26 mouse cellular contexts compared by ENCODE assay signal in the genomic region with DNA sequence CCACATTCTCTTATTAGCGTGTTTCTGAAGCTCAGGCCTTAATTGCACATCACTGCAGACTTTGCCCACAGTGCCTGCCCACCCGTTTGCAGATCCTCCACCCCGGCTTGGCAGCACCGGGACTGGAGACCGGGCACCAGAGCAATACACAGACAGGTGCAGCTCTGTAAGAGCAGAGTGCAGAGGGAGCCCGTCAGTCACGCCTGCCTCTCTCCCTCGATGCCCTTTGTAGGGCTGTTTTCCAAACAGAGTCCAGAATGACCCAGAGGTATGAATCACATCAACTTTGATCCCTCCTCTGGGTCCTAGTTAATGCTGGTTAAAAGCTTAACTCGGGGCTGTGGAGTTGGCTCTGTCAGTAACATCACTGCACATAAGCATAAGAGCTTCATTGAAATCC.
DNase-seq lines count a peak whose midpoint lies in the region; ATAC-seq and TF ChIP-seq lines count a peak whose summit lies in the region.
"Had no signal": no experiment of that assay in that cellular context is flagged by ENCODE, and none has a peak within 500 bp of the region (broad histone marks: within the 10 kb centered on the region; RNA-seq: fewer than 3 reads in every experiment).

No protein-coding gene starts in this region.

- no peaks in the 10 kb centered on the region for H3K36me3 ChIP-seq in kidney, embryonic 14.5 days (ENCODE audit: control insufficient read depth, insufficient read depth, low read length)
- no peaks in the 10 kb centered on the region for H3K36me3 ChIP-seq in neural tube, embryonic 11.5 days (ENCODE audit: control insufficient read depth, insufficient read depth, low read length)
- no peaks in the 10 kb centered on the region for H3K36me3 ChIP-seq in midbrain, postnatal 0 days (ENCODE audit: insufficient read depth, low read length)
- no peaks in the 10 kb centered on the region for H3K36me3 ChIP-seq in forebrain, embryonic 13.5 days (ENCODE audit: poor library complexity, severe bottlenecking)
- H3K36me3 ChIP-seq: embryonic facial prominence, embryonic 12.5 days; G1E; heart, embryonic 13.5 days; hindbrain, embryonic 12.5 days; limb, embryonic 12.5 days; midbrain, embryonic 12.5 days had no signal

- no peak overlapping the region for H3K27ac ChIP-seq in kidney, embryonic 14.5 days (ENCODE audit: low read depth, low read length)
- H3K27ac ChIP-seq in neural tube, embryonic 11.5 days (ENCODE audit: low read depth, low read length) = peak overlapping the region; percentile 63; the same call in 1 of the 2 replicates
- H3K27ac ChIP-seq in midbrain, postnatal 0 days (ENCODE audit: low read depth, low read length) = peak overlapping the region; percentile 55; the same call in 1 of the 2 replicates
- H3K27ac ChIP-seq in forebrain, embryonic 13.5 days = no peak overlapping the region
- H3K27ac ChIP-seq: embryonic facial prominence, embryonic 12.5 days; heart, adult 2 months; heart, embryonic 13.5 days; hindbrain, embryonic 12.5 days; limb, embryonic 12.5 days; midbrain, embryonic 12.5 days had no signal

- H3K4me2 ChIP-seq in kidney, embryonic 14.5 days (replicated peaks; ENCODE audit: low read depth, low read length) = no peak overlapping the region
- H3K4me2 ChIP-seq in neural tube, embryonic 11.5 days (ENCODE audit: low read depth) = no peak overlapping the region
- H3K4me2 ChIP-seq in midbrain, postnatal 0 days (ENCODE audit: low read depth, low read length, poor library complexity, severe bottlenecking) = no peak overlapping the region
- no peak overlapping the region for H3K4me2 ChIP-seq in forebrain, embryonic 13.5 days
- H3K4me2 ChIP-seq: embryonic facial prominence, embryonic 12.5 days; heart, embryonic 13.5 days; hindbrain, embryonic 12.5 days; limb, embryonic 12.5 days; liver, embryonic 11.5 days; midbrain, embryonic 12.5 days had no signal

- 66% methylated on average over 9 of the region's 9 CpGs for WGBS in kidney, embryonic 14.5 days
- 72% methylated on average over 9 of the region's 9 CpGs for WGBS in neural tube, embryonic 11.5 days
- WGBS in midbrain, postnatal 0 days = 54% methylated on average over 9 of the region's 9 CpGs
- WGBS in forebrain, embryonic 13.5 days = 74% methylated on average over 9 of the region's 9 CpGs

- ATAC-seq in kidney, embryonic 14.5 days (ENCODE audit: low FRiP score, low TSS enrichment) = no peak
- ATAC-seq in neural tube, embryonic 11.5 days (ENCODE audit: insufficient read depth, low FRiP score, low TSS enrichment) = no peak
- ATAC-seq in midbrain, postnatal 0 days (ENCODE audit: low FRiP score) = no peak
- no peak for ATAC-seq in forebrain, embryonic 13.5 days
- ATAC-seq: intestine, embryonic 16.5 days; liver, postnatal 0 days; Patski had no signal

- 0 out of 2 replicates have a peak, but pooled peaks cover 3% of the 10 kb centered on the region for H3K9me3 ChIP-seq in kidney, embryonic 14.5 days (ENCODE audit: control insufficient read depth, low read length)
- H3K9me3 ChIP-seq in neural tube, embryonic 11.5 days (ENCODE audit: control insufficient read depth, low read length) = no peaks in the 10 kb centered on the region
- H3K9me3 ChIP-seq in midbrain, postnatal 0 days (ENCODE audit: low read length) = no peaks in the 10 kb centered on the region
- no peaks in the 10 kb centered on the region for H3K9me3 ChIP-seq in forebrain, embryonic 13.5 days (replicated peaks)
- H3K9me3 ChIP-seq: embryonic facial prominence, embryonic 12.5 days; G1E; limb, embryonic 12.5 days; midbrain, embryonic 12.5 days had no signal

- no peak overlapping the region for H3K9ac ChIP-seq in kidney, embryonic 14.5 days (ENCODE audit: low read depth, low read length)
- no peak overlapping the region for H3K9ac ChIP-seq in neural tube, embryonic 11.5 days (ENCODE audit: low read length)
- no peak overlapping the region for H3K9ac ChIP-seq in midbrain, postnatal 0 days (replicated peaks; ENCODE audit: low read length, poor library complexity, severe bottlenecking)
- no peak overlapping the region for H3K9ac ChIP-seq in forebrain, embryonic 13.5 days
- H3K9ac ChIP-seq: embryonic facial prominence, embryonic 12.5 days; heart, embryonic 13.5 days; hindbrain, embryonic 12.5 days; limb, embryonic 12.5 days; liver, postnatal 0 days; midbrain, embryonic 12.5 days had no signal

- no peak overlapping the region for H3K4me3 ChIP-seq in kidney, embryonic 14.5 days (ENCODE audit: low read length)
- no peak overlapping the region for H3K4me3 ChIP-seq in neural tube, embryonic 11.5 days (ENCODE audit: low read depth, low read length)
- no peak overlapping the region for H3K4me3 ChIP-seq in midbrain, postnatal 0 days (ENCODE audit: low read depth, low read length)
- H3K4me3 ChIP-seq in forebrain, embryonic 13.5 days = no peak overlapping the region
- H3K4me3 ChIP-seq: embryonic facial prominence, embryonic 12.5 days; heart, adult 2 months; heart, embryonic 13.5 days; hindbrain, embryonic 12.5 days; limb, embryonic 12.5 days; midbrain, embryonic 12.5 days had no signal

- TF ChIP-seq CTCF in midbrain, postnatal 0 days (IDR thresholded peaks at IDR 0.05) = no peak

- H3K27me3 ChIP-seq in kidney, embryonic 14.5 days (ENCODE audit: control insufficient read depth, insufficient read depth, low read length) = peaks cover 13% of the 10 kb centered on the region
- peaks cover 9% of the 10 kb centered on the region; the same call in 1 of the 2 replicates for H3K27me3 ChIP-seq in neural tube, embryonic 11.5 days (ENCODE audit: control insufficient read depth, insufficient read depth, low read length)
- 0 out of 2 replicates have a peak, but pooled peaks cover 3% of the 10 kb centered on the region for H3K27me3 ChIP-seq in midbrain, postnatal 0 days (ENCODE audit: insufficient read depth, low read length)
- H3K27me3 ChIP-seq in forebrain, embryonic 13.5 days = peaks cover 30% of the 10 kb centered on the region

- peak; percentile 4 for DNase-seq in kidney, adult 18-20 months
- no peak for DNase-seq in neural tube, embryonic 11.5 days (ENCODE audit: low spot score)
- DNase-seq in neural tube, embryonic 10.5 days (ENCODE audit: extremely low spot score, low spot score) = no peak
- DNase-seq in midbrain, postnatal 0 days (ENCODE audit: low spot score) = no peak
- DNase-seq in cerebellum, postnatal 25 days = no peak
- DNase-seq: adrenal gland, adult 8-10 months; B cell, adult 2 months; cerebellum, adult 18-20 months; cerebellum, postnatal 14 days; gastrocnemius, postnatal 25 days; heart, adult 2 months; heart, postnatal 14 days; liver, postnatal 0 days; lung, postnatal 10 days; retina, postnatal 1 day had no signal

- H3K4me1 ChIP-seq in kidney, embryonic 14.5 days (ENCODE audit: control insufficient read depth, insufficient read depth, low read length) = peaks cover 11% of the 10 kb centered on the region; the same call in 1 of the 2 replicates
- H3K4me1 ChIP-seq in neural tube, embryonic 11.5 days (ENCODE audit: control insufficient read depth, insufficient read depth, low read length) = peaks cover 11% of the 10 kb centered on the region
- peaks cover 4% of the 10 kb centered on the region; the same call in 1 of the 2 replicates for H3K4me1 ChIP-seq in midbrain, postnatal 0 days (ENCODE audit: insufficient read depth, low read length)
- H3K4me1 ChIP-seq in forebrain, embryonic 13.5 days = peaks cover 21% of the 10 kb centered on the region

Comparison
In these comparisons a context has a peak if more than half of its experiments do, and no peak if none do; other contexts are left out.
1. H3K27ac ChIP-seq: peak in neural tube, embryonic 11.5 days (single experiment) and midbrain, postnatal 0 days (single experiment); none in kidney, embryonic 14.5 days (single experiment) and forebrain, embryonic 13.5 days (single experiment).